Comparison of ENCODE assay signal across 40 mouse cellular contexts in the genomic region with DNA sequence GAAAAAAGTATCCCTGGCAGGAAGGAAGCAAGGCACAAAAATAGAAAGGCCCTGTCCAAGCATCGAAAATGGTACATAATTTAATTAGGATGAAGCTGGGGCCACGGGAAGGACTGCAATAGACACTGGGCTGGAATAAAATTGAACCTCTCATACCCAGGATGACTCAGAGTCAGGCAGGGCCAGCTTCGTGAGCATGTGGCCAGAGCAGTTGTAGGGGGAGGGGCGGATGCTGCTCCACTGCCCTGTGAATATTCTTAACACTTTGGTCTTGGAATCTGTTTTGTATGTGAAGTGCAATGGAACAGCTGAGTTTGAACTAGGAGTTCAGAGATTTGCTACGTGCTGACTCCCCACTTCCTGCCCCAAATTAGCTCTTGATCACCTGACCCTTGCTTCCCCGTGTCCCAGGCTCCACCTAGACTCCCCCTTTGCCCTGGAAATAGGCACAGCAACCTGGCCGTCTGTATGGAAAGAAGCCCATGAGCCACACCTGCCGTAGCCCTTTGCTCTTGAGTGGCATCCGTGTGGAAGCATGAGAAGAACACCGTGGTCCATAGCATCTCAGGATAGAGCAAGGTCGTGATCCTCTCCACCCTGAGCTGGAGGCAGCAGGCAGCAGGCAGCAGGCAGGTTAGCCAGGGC. TPM values are rescaled to one million over a fixed set of nuclear protein-coding genes. Genes with fewer than 3 reads are reported as not detected.
DNase-seq lines count a peak whose midpoint lies in the region; ATAC-seq and TF ChIP-seq lines count a peak whose summit lies in the region.
"Had no signal": no experiment of that assay in that cellular context is flagged by ENCODE, and none has a peak within 500 bp of the region (broad histone marks: within the 10 kb centered on the region; RNA-seq: fewer than 3 reads in every experiment).

No protein-coding gene starts in this region.

- no peak overlapping the region for H3K9ac ChIP-seq in liver, postnatal 0 days (replicated peaks)
- H3K9ac ChIP-seq: embryonic facial prominence, embryonic 12.5 days; forebrain, embryonic 15.5 days; hindbrain, embryonic 14.5 days; limb, embryonic 15.5 days; liver, embryonic 14.5 days; lung, embryonic 14.5 days; midbrain, embryonic 12.5 days; neural tube, embryonic 12.5 days had no signal

- H3K4me3 ChIP-seq in liver, postnatal 0 days (ENCODE audit: low read depth, low read length), result no peak overlapping the region
- H3K4me3 ChIP-seq in hindbrain, embryonic 10.5 days, result no peak overlapping the region
- H3K4me3 ChIP-seq: embryonic facial prominence, embryonic 12.5 days; forebrain, embryonic 10.5 days; forebrain, embryonic 15.5 days; layer of hippocampus, adult 2 months; limb, embryonic 15.5 days; midbrain, embryonic 12.5 days; myocyte; neural tube, embryonic 12.5 days had no signal

- no peaks in the 10 kb centered on the region for H3K4me1 ChIP-seq in liver, postnatal 0 days (ENCODE audit: insufficient read depth)
- H3K4me1 ChIP-seq in hindbrain, embryonic 10.5 days (replicated peaks), result peaks cover 7% of the 10 kb centered on the region
- H3K4me1 ChIP-seq: embryonic facial prominence, embryonic 12.5 days; forebrain, embryonic 15.5 days; limb, embryonic 15.5 days; midbrain, embryonic 12.5 days; neural tube, embryonic 12.5 days had no signal

- H3K36me3 ChIP-seq in liver, postnatal 0 days (replicated peaks; ENCODE audit: insufficient read depth, low read length), result no peaks in the 10 kb centered on the region
- H3K36me3 ChIP-seq in hindbrain, embryonic 10.5 days, result no peaks in the 10 kb centered on the region
- H3K36me3 ChIP-seq: embryonic facial prominence, embryonic 12.5 days; forebrain, embryonic 10.5 days; forebrain, embryonic 15.5 days; limb, embryonic 15.5 days; midbrain, embryonic 12.5 days; neural tube, embryonic 12.5 days had no signal

- no peaks in the 10 kb centered on the region for H3K9me3 ChIP-seq in liver, postnatal 0 days (ENCODE audit: low read length)
- H3K9me3 ChIP-seq in hindbrain, embryonic 10.5 days, result no peaks in the 10 kb centered on the region
- H3K9me3 ChIP-seq: embryonic facial prominence, embryonic 12.5 days; forebrain, embryonic 10.5 days; forebrain, embryonic 15.5 days; limb, embryonic 15.5 days; midbrain, embryonic 12.5 days; neural tube, embryonic 12.5 days had no signal

- DNase-seq in adrenal gland, postnatal 36 days, result peak; percentile 11 to 17
- no peak for DNase-seq in adrenal gland, postnatal 25 days
- peak; percentile 8 for DNase-seq in liver, postnatal 0 days
- no peak for DNase-seq in liver
- DNase-seq in Muller cell, postnatal 12 days (ENCODE audit: inconsistent ontology term), result peak; percentile 72
- no peak for DNase-seq in hindbrain, embryonic 10.5 days (ENCODE audit: low spot score)
- DNase-seq in left cerebral cortex, adult 11 months (ENCODE audit: low spot score), result no peak
- DNase-seq: cerebellum, adult 8-10 months; cerebellum, postnatal 36 days; embryo, embryonic 11 days; gastrocnemius, postnatal 25 days; heart, adult 18-20 months; heart, postnatal 36 days; kidney, postnatal 25 days; lung, embryonic 14.5 days; lung, postnatal 14 days; right cerebral cortex, postnatal 14 days had no signal

- TF ChIP-seq CTCF in liver, postnatal 0 days (IDR thresholded peaks at IDR 0.05; ENCODE audit: low read depth), result no peak

- WGBS in liver, postnatal 0 days (ENCODE audit: insufficient replicate concordance), result 63% methylated on average over 11 of the region's 11 CpGs
- 80% methylated on average over 11 of the region's 11 CpGs for WGBS in hindbrain, embryonic 10.5 days

- no peaks in the 10 kb centered on the region for H3K27me3 ChIP-seq in liver, postnatal 0 days (ENCODE audit: insufficient read depth, low read length)
- H3K27me3 ChIP-seq in hindbrain, embryonic 10.5 days (ENCODE audit: insufficient read depth, poor library complexity, severe bottlenecking), result peaks cover 9% of the 10 kb centered on the region
- H3K27me3 ChIP-seq: CH12.LX; forebrain, embryonic 15.5 days; limb, embryonic 15.5 days; neural tube, embryonic 12.5 days had no signal

- no peak for TF ChIP-seq EP300 in liver, postnatal 0 days (IDR thresholded peaks at IDR 0.05; ENCODE audit: low read depth)

- H3K27ac ChIP-seq in liver, postnatal 0 days (ENCODE audit: low read depth), result no peak overlapping the region
- H3K27ac ChIP-seq in hindbrain, embryonic 10.5 days, result no peak overlapping the region
- H3K27ac ChIP-seq: embryonic facial prominence, embryonic 12.5 days; forebrain, embryonic 10.5 days; forebrain, embryonic 15.5 days; hindbrain, embryonic 14.5 days; layer of hippocampus, adult 2 months; limb, embryonic 15.5 days; liver, embryonic 14.5 days; midbrain, embryonic 12.5 days; neural tube, embryonic 12.5 days had no signal

- H3K4me2 ChIP-seq in liver, postnatal 0 days (ENCODE audit: low read depth, low read length), result no peak overlapping the region
- H3K4me2 ChIP-seq: embryonic facial prominence, embryonic 12.5 days; forebrain, embryonic 15.5 days; heart, embryonic 11.5 days; hindbrain, embryonic 14.5 days; limb, embryonic 15.5 days; lung, embryonic 14.5 days; midbrain, embryonic 12.5 days; neural tube, embryonic 12.5 days had no signal

- no peak for ATAC-seq in liver, postnatal 0 days
- ATAC-seq: forebrain, embryonic 15.5 days; intestine, postnatal 0 days had no signal

RNA-seq across cellular contexts. Expression of gene Pde11a, which starts 6.3 kb away (rescaled TPM):
- total RNA-seq in adrenal gland, postnatal 36 days (2021), result under 1 TPM; 0.16 to 0.30 TPM
- total RNA-seq in adrenal gland, postnatal 25 days (2021), result 0.30 TPM in 1 of 2 replicates, not detected in the other
- polyA plus RNA-seq in liver, postnatal 0 days (2015; fragmentation: Nextera tagmentation; extraction: Ambion mirVana), result 0.06 TPM in 1 of 2 replicates, not detected in the other
- polyA plus RNA-seq in hindbrain, embryonic 10.5 days (2016; fragmentation: Nextera tagmentation; extraction: Ambion mirVana), result 0.29 and 0.81 TPM in 2 replicates
- polyA plus RNA-seq: C2C12, myocyte had no signal

RNA-seq across cellular contexts. Expression of gene Cyct, which starts 28.0 kb away (rescaled TPM):
- not detected for total RNA-seq in adrenal gland, postnatal 36 days (2021)
- total RNA-seq in adrenal gland, postnatal 25 days (2021), result not detected in 2 replicates
- polyA plus RNA-seq in liver, postnatal 0 days (2015; fragmentation: Nextera tagmentation; extraction: Ambion mirVana), result not detected in 2 replicates
- not detected in 2 replicates for polyA plus RNA-seq in hindbrain, embryonic 10.5 days (2016; fragmentation: Nextera tagmentation; extraction: Ambion mirVana)
- total RNA-seq: adrenal gland, adult 18-20 months; CH12.LX; gastrocnemius, adult 18-20 months; gastrocnemius, postnatal 25 days; heart, postnatal 36 days; layer of hippocampus, adult 2 months; layer of hippocampus, postnatal 14 days; left cerebral cortex, adult 8-10 months; left cerebral cortex, postnatal 36 days; midbrain, postnatal 0 days had no signal
- polyA plus RNA-seq: C2C12; embryonic facial prominence, embryonic 12.5 days; forebrain, embryonic 10.5 days; frontal cortex, adult 2 months; intestine, postnatal 0 days; kidney, embryonic 14.5 days; limb, embryonic 15.5 days; liver, embryonic 14.5 days; lung, embryonic 14.5 days; midbrain, embryonic 12.5 days; myocyte; neural tube, embryonic 12.5 days; stomach, embryonic 14.5 days had no signal

RNA-seq across cellular contexts. Expression of gene Rbm45, which starts 37.5 kb away (rescaled TPM):
- 10 to 100 TPM; 44.9 to 56.7 TPM for total RNA-seq in adrenal gland, postnatal 36 days (2021)
- total RNA-seq in adrenal gland, postnatal 25 days (2021), result 49.2 and 61.7 TPM in 2 replicates
- 4.4 and 6.3 TPM in 2 replicates for polyA plus RNA-seq in liver, postnatal 0 days (2015; fragmentation: Nextera tagmentation; extraction: Ambion mirVana)
- polyA plus RNA-seq in hindbrain, embryonic 10.5 days (2016; fragmentation: Nextera tagmentation; extraction: Ambion mirVana), result 17.8 and 18.3 TPM in 2 replicates

Comparison
In these comparisons a context has a peak if more than half of its experiments do, and no peak if none do; other contexts are left out.
1. DNase-seq: peak in adrenal gland, postnatal 36 days (2 of 2), liver, postnatal 0 days (single experiment) and Muller cell, postnatal 12 days (single experiment); none in adrenal gland, postnatal 25 days (single experiment), liver (single experiment), hindbrain, embryonic 10.5 days (single experiment) and left cerebral cortex, adult 11 months (single experiment).